Mouse (Mus musculus) MEL (cell line): ENCODE measurements at regions not wholly inside any gene's neighbourhood (a gene's known extent, or its start where the extent isn't known, plus 50 kb on each side); places are given as distances from the start of the nearest gene placed in this dataset.

ENCODE experiments used
- DNase-seq: peaks from one replicate; pipeline ENCODE4 v3.0.0; 2011; ENCODE audit warnings: low read depth, low spot score
- H3K27ac ChIP-seq: 2 replicates; pipeline ENCODE4 v1.5.1; 2012; ENCODE audit warnings: low read depth, mild to moderate bottlenecking, control low read depth, low read length, moderate library complexity; ENCODE audit not compliant: control insufficient read depth
- H3K27me3 ChIP-seq, 2 experiments: fragments of 150-350 bp in 1 of 2; sonication (generic) in 1 of 2; 2 replicates each; pipeline ENCODE4 v1.6.1; 2012; ENCODE audit warnings: low read length in 2 of 2, mild to moderate bottlenecking in 2 of 2, improper control_type of control experiment in 1 of 2, moderate library complexity in 1 of 2; ENCODE audit not compliant: insufficient read depth in 2 of 2, control insufficient read depth in 1 of 2
- H3K36me3 ChIP-seq, 2 experiments: 2 replicates each; pipeline ENCODE4 v1.6.1; 2012 to 2014; ENCODE audit warnings: low read length in 2 of 2, improper control_type of control experiment in 1 of 2, inconsistent platforms in 1 of 2, mild to moderate bottlenecking in 1 of 2; ENCODE audit not compliant: insufficient read depth in 2 of 2, control insufficient read depth in 1 of 2
- H3K4me1 ChIP-seq, 2 experiments: fragments of 150-350 bp in 1 of 2; sonication (generic) in 1 of 2; 2 replicates each; pipeline ENCODE4 v1.6.1; 2012; ENCODE audit warnings: low read length in 2 of 2, improper control_type of control experiment in 1 of 2, mild to moderate bottlenecking in 1 of 2; ENCODE audit not compliant: insufficient read depth in 2 of 2, control insufficient read depth in 1 of 2
- H3K4me3 ChIP-seq, 2 experiments: fragments of 150-350 bp in 1 of 2; sonication (generic) in 1 of 2; 2 replicates each; pipeline ENCODE4 v1.5.1; 2012; ENCODE audit warnings: low read depth in 2 of 2, low read length in 2 of 2, mild to moderate bottlenecking in 2 of 2, moderate library complexity in 2 of 2, control low read depth in 1 of 2, improper control_type of control experiment in 1 of 2; ENCODE audit not compliant: control insufficient read depth in 1 of 2, insufficient read depth in 1 of 2
- H3K79me2 ChIP-seq: 2 replicates; pipeline ENCODE4 v1.6.1; 2012; ENCODE audit warnings: mild to moderate bottlenecking, low read length, moderate library complexity; ENCODE audit not compliant: control insufficient read depth, poor library complexity, insufficient read depth
- H3K9ac ChIP-seq: 2 replicates; pipeline ENCODE4 v1.6.1; 2012; ENCODE audit warnings: low read depth, mild to moderate bottlenecking, control low read depth, low read length, moderate library complexity; ENCODE audit not compliant: control insufficient read depth, poor library complexity, severe bottlenecking
- H3K9me3 ChIP-seq: fragments of 150-350 bp; sonication (generic); replicated peaks from 2 replicates; pipeline ENCODE4 v1.6.1; 2012; ENCODE audit warnings: mild to moderate bottlenecking, low read length, improper control_type of control experiment, moderate library complexity; ENCODE audit not compliant: insufficient read depth
- BHLHE40 ChIP-seq: IDR thresholded peaks from 2 replicates; pipeline ENCODE4 v1.6.1; 2012; ENCODE audit warnings: low read depth, mild to moderate bottlenecking, inconsistent platforms, low read length, improper control_type of control experiment, borderline replicate concordance
- CHD1 ChIP-seq: IDR thresholded peaks from 2 replicates; pipeline ENCODE4 v1.6.1; 2012; ENCODE audit warnings: low read depth, mild to moderate bottlenecking, inconsistent platforms, low read length, improper control_type of control experiment
- GABPA ChIP-seq: IDR thresholded peaks from 2 replicates; pipeline ENCODE4 v1.6.1; 2012; ENCODE audit warnings: low read depth, mild to moderate bottlenecking, inconsistent platforms, low read length, improper control_type of control experiment, moderate library complexity
- JUND ChIP-seq: IDR thresholded peaks from 2 replicates; pipeline ENCODE4 v1.6.1; 2011; ENCODE audit warnings: low read depth, mild to moderate bottlenecking, improper control_type of control experiment, low read length
- MAFK ChIP-seq: IDR thresholded peaks from 2 replicates; pipeline ENCODE4 v1.6.1; 2011; ENCODE audit warnings: low read depth, mild to moderate bottlenecking, low read length, improper control_type of control experiment, borderline replicate concordance
- MAX ChIP-seq: IDR thresholded peaks from 2 replicates; pipeline ENCODE4 v1.6.1; 2011; ENCODE audit warnings: low read length, improper control_type of control experiment
- MXI1 ChIP-seq: IDR thresholded peaks from 2 replicates; pipeline ENCODE4 v1.6.1; 2011; ENCODE audit warnings: mild to moderate bottlenecking, low read depth, low read length, improper control_type of control experiment
- MYB ChIP-seq: IDR thresholded peaks from 2 replicates; pipeline ENCODE4 v1.6.1; 2011; ENCODE audit warnings: mild to moderate bottlenecking, low read depth, low read length, improper control_type of control experiment
- MYC ChIP-seq: IDR thresholded peaks from 2 replicates; pipeline ENCODE4 v1.6.1; 2011; ENCODE audit warnings: low read depth, mild to moderate bottlenecking, low read length, improper control_type of control experiment, moderate library complexity
- NRF1 ChIP-seq: IDR thresholded peaks from 2 replicates; pipeline ENCODE4 v1.6.1; 2014; ENCODE audit warnings: low read depth, mild to moderate bottlenecking, inconsistent platforms, low read length, improper control_type of control experiment, moderate library complexity; ENCODE audit not compliant: poor library complexity, insufficient read depth, severe bottlenecking
- RAD21 ChIP-seq: IDR thresholded peaks from 2 replicates; pipeline ENCODE4 v1.6.1; 2011; ENCODE audit warnings: mild to moderate bottlenecking, low read depth, low read length, improper control_type of control experiment
- RCOR1 ChIP-seq: IDR thresholded peaks from 2 replicates; pipeline ENCODE4 v1.6.1; 2012; ENCODE audit warnings: low read depth, mild to moderate bottlenecking, inconsistent platforms, low read length, improper control_type of control experiment
- SIN3A ChIP-seq: IDR thresholded peaks from 2 replicates; pipeline ENCODE4 v1.6.1; 2012; ENCODE audit warnings: low read length, improper control_type of control experiment, inconsistent platforms
- TAL1 ChIP-seq: IDR thresholded peaks from 2 replicates; pipeline ENCODE4 v1.6.1; 2012; ENCODE audit warnings: mild to moderate bottlenecking, inconsistent platforms, low read length, moderate library complexity, mixed read lengths
- TCF12 ChIP-seq: IDR thresholded peaks from 2 replicates; pipeline ENCODE4 v1.6.1; 2014; ENCODE audit warnings: low read depth, mild to moderate bottlenecking, inconsistent platforms, low read length, improper control_type of control experiment, moderate library complexity
- USF1 ChIP-seq: IDR thresholded peaks from 2 replicates; pipeline ENCODE4 v1.6.1; 2014; ENCODE audit warnings: low read depth, mild to moderate bottlenecking, inconsistent platforms, low read length, improper control_type of control experiment, moderate library complexity
- USF2 ChIP-seq, 2 experiments: IDR thresholded peaks; 2 replicates each; pipeline ENCODE4 v1.6.1; 2011 to 2012; ENCODE audit warnings: improper control_type of control experiment in 2 of 2, low read length in 2 of 2, borderline replicate concordance in 1 of 2, inconsistent platforms in 1 of 2, low read depth in 1 of 2, mild to moderate bottlenecking in 1 of 2; ENCODE audit not compliant: insufficient read depth in 1 of 2
- ZNF384 ChIP-seq: IDR thresholded peaks from 2 replicates; pipeline ENCODE4 v1.6.1; 2012; ENCODE audit warnings: low read depth, mild to moderate bottlenecking, inconsistent platforms, low read length, improper control_type of control experiment

DNA sequence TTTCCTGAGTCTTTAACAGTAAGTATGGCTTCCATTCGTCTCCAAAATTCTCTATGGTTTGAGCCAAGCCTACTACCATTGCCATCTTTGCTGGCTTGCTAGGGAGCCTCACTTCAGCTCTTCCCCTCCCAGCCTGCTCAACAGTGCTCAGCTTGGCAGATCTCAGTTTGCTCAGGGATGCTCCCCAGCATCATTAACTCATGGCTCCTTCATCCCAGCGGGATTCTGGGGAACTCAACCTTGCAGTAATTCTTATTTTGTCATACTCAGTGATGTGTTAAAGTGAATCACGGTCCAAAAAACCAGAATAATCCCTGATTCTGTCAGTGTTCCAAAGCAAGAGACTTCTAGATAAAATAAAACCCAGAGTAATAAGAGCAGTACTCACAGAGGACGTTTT lies 346.6 kb upstream of the 5930422O12Rik start:
- TF ChIP-seq RCOR1 = no peak

DNA sequence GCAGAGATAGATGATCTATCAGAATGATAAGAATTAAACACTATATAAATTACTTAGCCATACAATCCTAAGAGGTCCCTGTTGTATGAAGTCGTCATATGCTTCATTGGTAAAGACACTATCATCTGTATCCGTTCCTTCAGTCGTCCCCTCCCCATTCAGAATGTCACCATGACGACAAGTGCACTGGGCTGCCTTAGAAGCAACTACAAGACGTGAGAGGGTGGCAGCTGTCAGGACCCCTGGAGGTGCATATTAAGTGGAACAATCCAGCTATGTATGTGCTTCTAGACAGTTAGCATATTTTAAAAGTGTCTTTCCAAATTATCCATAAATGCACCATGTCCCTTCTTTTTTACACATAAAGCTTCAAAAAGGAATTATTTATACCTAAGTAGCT lies 343.0 kb upstream of the 5930422O12Rik start:
- Histone ChIP-seq H3K4me3 (no peak overlapping the region), H3K9ac (no peak overlapping the region), H3K9me3 (no peaks in the 10 kb centered on the region), H3K4me1 (no peaks in the 10 kb centered on the region), H3K27me3 (no peaks in the 10 kb centered on the region), H3K79me2 (no peaks in the 10 kb centered on the region), H3K36me3 (no peaks in the 10 kb centered on the region), H3K27ac (no peak overlapping the region)
- TF ChIP-seq TAL1 = no peak
- TF ChIP-seq USF2 (IDR thresholded peaks at IDR 0.05; ENCODE audit: borderline replicate concordance in 1 of 2, insufficient read depth in 1 of 2, low read depth in 1 of 2, low read length in 2 of 2) = no peak
- TF ChIP-seq MYC = no peak
- TF ChIP-seq JUND = no peak
- TF ChIP-seq CHD1 = no peak
- no peak for TF ChIP-seq MAX
- TF ChIP-seq MXI1 = no peak
- no peak for TF ChIP-seq TCF12
- no peak for TF ChIP-seq MAFK
- TF ChIP-seq BHLHE40 = no peak
- no peak for TF ChIP-seq NRF1
- no peak for TF ChIP-seq MYB
- TF ChIP-seq SIN3A = no peak
- TF ChIP-seq ZNF384 = no peak
- TF ChIP-seq GABPA = no peak
- no peak for TF ChIP-seq USF1
- TF ChIP-seq RAD21 = no peak
- no peak for DNase-seq

More for the DNA sequence above, 346.6 kb upstream of the 5930422O12Rik start:
- Histone ChIP-seq H3K27me3 (no peaks in the 10 kb centered on the region), H3K4me1 (no peaks in the 10 kb centered on the region), H3K79me2 (no peaks in the 10 kb centered on the region), H3K27ac (no peak overlapping the region), H3K4me3 (no peak overlapping the region), H3K36me3 (no peaks in the 10 kb centered on the region), H3K9ac (no peak overlapping the region), H3K9me3 (no peaks in the 10 kb centered on the region)
- DNase-seq = no peak
